Mouse (Mus musculus) ES-E14 (cell line): Measurements from ENCODE around the gene Cct2. TPM values are rescaled to one million over a fixed set of nuclear protein-coding genes. Genes with fewer than 3 reads are reported as not detected.
"Not testable (repeated sequence)": the region's sequence is repeated elsewhere in the genome, so short reads cannot be mapped to it uniquely, and the experiment has no call there.

Source experiments
- DNase-seq: peaks from one replicate; pipeline ENCODE4 v3.0.0-alpha.2; 2013; ENCODE audit warnings: low read depth, low spot score
- H3K27ac ChIP-seq: 2 replicates; pipeline ENCODE4 v1.5.1; 2012; ENCODE audit warnings: low read depth, mild to moderate bottlenecking, low read length, moderate library complexity, mixed read lengths; ENCODE audit not compliant: poor library complexity, insufficient read depth, severe bottlenecking
- H3K36me3 ChIP-seq: 2 replicates; pipeline ENCODE4 v1.6.1; 2012; ENCODE audit warnings: mild to moderate bottlenecking, low read length, moderate library complexity, mixed read lengths; ENCODE audit not compliant: control insufficient read depth, poor library complexity, insufficient read depth, severe bottlenecking
- H3K4me1 ChIP-seq, 2 experiments: fragments of 150-350 bp in 1 of 2; sonication (generic) in 1 of 2; 2 replicates each; pipeline ENCODE4 v1.6.1; 2012; ENCODE audit warnings: low read length in 2 of 2, mild to moderate bottlenecking in 1 of 2, mixed read lengths in 1 of 2; ENCODE audit not compliant: control insufficient read depth in 2 of 2, insufficient read depth in 2 of 2, poor library complexity in 1 of 2
- H3K4me3 ChIP-seq, 2 experiments: fragments of 150-350 bp in 1 of 2; sonication (generic) in 1 of 2; 2 replicates each; pipeline ENCODE4 v1.5.1; 2012; ENCODE audit warnings: low read length in 2 of 2, low read depth in 1 of 2, mild to moderate bottlenecking in 1 of 2, mixed read lengths in 1 of 2; ENCODE audit not compliant: insufficient read depth in 1 of 2, poor library complexity in 1 of 2, severe bottlenecking in 1 of 2
- H3K9ac ChIP-seq: 2 replicates; pipeline ENCODE4 v1.6.1; 2012; ENCODE audit warnings: low read depth, mild to moderate bottlenecking, low read length, mixed read lengths; ENCODE audit not compliant: poor library complexity, insufficient read depth, severe bottlenecking
- H3K9me3 ChIP-seq: fragments of 150-350 bp; sonication (generic); 2 replicates; pipeline ENCODE4 v1.6.1; 2012; ENCODE audit warnings: low read depth, mild to moderate bottlenecking, low read length; ENCODE audit not compliant: control insufficient read depth, insufficient read depth
- CHD2 ChIP-seq: IDR thresholded peaks from 2 replicates; pipeline ENCODE4 v1.6.1; 2014; ENCODE audit warnings: mild to moderate bottlenecking, low read depth, low read length, inconsistent platforms
- HCFC1 ChIP-seq: IDR thresholded peaks from 2 replicates; pipeline ENCODE4 v1.6.1; 2012; ENCODE audit warnings: low read length, inconsistent platforms, borderline replicate concordance; ENCODE audit not compliant: insufficient read depth
- MAFK ChIP-seq: IDR thresholded peaks from 2 replicates; pipeline ENCODE4 v1.6.1; 2014; ENCODE audit warnings: mild to moderate bottlenecking, low read depth, low read length, inconsistent platforms; ENCODE audit not compliant: insufficient read depth
- ZC3H11A ChIP-seq: IDR thresholded peaks from 2 replicates; pipeline ENCODE4 v1.6.1; 2012; ENCODE audit warnings: low read depth, mild to moderate bottlenecking, inconsistent platforms, low read length, borderline replicate concordance
- ZNF384 ChIP-seq: IDR thresholded peaks from 2 replicates; pipeline ENCODE4 v1.6.1; 2012; ENCODE audit warnings: low read depth, low read length, inconsistent platforms
- in situ Hi-C, 2 experiments: fragments of 600-800 bp; cut with MboI; formaldehyde crosslinking; loops; one replicate each; pipeline ENCODE4 v1.15.1; 2025; ENCODE audit warnings: low sequenced_read_pairs in 2 of 2, inconsistent platforms in 1 of 2; ENCODE audit not compliant: unreplicated experiment in 2 of 2
- total RNA-seq: library from RNA; depleted of rRNA; stranded (reverse); fragments of 300-350 nt; gene quantifications from 2 replicates; pipeline ENCODE4 v1.2.3, GENCODE M21; 2012

Gene Cct2
- total RNA-seq, 1 experiment: 441 TPM

GRCm38 (mm10) chr10:117049961-117050597 is 13.5 kb downstream of the Cct2 start:
- Histone ChIP-seq H3K9ac (no peak overlapping the region), H3K4me1 (peaks cover 3 to 5% of the 10 kb centered on the region in 2 experiments; a peak in 3 of 4 replicates)

GRCm38 (mm10) chr10:117049253-117049652 is 14.4 kb downstream of the Cct2 start:
- peaks cover 3 to 6% of the 10 kb centered on the region in 2 experiments; a peak in 3 of 4 replicates for H3K4me1 ChIP-seq
- no peak for DNase-seq
- TF ChIP-seq HCFC1 (no peak), CHD2 (no peak), MAFK (no peak), ZC3H11A (no peak), ZNF384 (no peak)
- H3K9ac ChIP-seq: no peak overlapping the region
- no peak overlapping the region for H3K4me3 ChIP-seq
- in situ Hi-C loops: no loop called here
- peaks cover 42% of the 10 kb centered on the region for H3K36me3 ChIP-seq
- no peak overlapping the region for H3K27ac ChIP-seq
- no peaks in the 10 kb centered on the region for H3K9me3 ChIP-seq

More at GRCm38 (mm10) chr10:117049961-117050597, 13.5 kb downstream of the Cct2 start:
- Histone ChIP-seq H3K36me3 (peaks cover 49% of the 10 kb centered on the region), H3K4me3 (no peak overlapping the region), H3K27ac (no peak overlapping the region), H3K9me3 (no peaks in the 10 kb centered on the region)
- DNase-seq: no peak
- in situ Hi-C loops: loop anchor here in 1 of 2 experiments (25.0 kb wide), 1 partner anchor 1638 kb away; no protein-coding TSS in a partner anchor
- TF ChIP-seq ZC3H11A: no peak
- no peak for TF ChIP-seq HCFC1
- no peak for TF ChIP-seq ZNF384
- no peak for TF ChIP-seq MAFK
- TF ChIP-seq CHD2: no peak

DNA sequence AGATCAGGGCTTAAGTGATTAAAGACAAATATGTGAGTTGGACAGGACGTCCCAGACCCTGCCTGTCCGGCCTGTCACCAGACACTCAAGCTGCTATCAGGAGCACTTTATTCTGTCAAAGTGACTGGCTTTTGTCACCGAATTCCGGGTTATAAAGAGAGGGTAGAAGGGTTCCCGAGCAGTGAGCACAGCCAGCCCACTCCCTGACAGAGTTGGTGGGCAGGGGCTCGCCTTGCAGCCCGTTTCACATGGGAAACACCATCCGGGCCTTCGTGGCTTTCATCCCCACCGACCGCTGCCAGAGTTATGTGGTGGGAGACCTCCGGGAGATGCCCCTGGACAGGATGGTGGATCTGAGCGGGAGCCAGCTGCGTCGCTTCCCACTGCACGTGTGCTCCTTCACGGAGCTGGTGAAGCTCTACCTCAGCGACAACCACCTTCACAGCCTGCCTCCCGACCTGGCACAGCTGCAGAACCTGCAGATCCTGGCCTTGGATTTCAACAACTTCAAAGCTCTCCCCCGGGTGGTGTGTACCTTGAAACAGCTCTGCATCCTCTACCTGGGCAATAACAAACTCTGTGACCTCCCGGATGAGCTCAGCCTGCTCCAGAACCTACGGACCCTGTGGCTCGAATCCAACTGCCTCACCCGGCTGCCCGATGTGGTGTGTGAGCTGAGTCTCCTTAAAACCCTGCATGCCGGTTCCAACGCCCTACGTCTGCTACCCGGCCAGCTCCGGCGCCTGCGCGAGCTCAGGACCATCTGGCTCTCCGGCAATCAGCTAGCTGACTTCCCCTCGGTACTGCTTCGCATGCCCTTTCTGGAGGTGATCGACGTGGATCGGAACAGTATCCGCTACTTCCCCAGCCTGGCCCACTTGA is 18.2 kb downstream of the Cct2 start, which contains the start of gene Lrrc10:
Gene Lrrc10, plus strand, starts transcription at position 167 of the 882 bp plus-strand sequence.
- peak within 1 kb of the TSS; percentile 9 to 39; a peak in 3 of 4 replicates for H3K4me3 ChIP-seq
- in situ Hi-C loops: no loop called here
- peak within 1 kb of the TSS; percentile 63; the same call in 1 of the 2 replicates for H3K9ac ChIP-seq
- no peak within 1 kb of the TSS for H3K27ac ChIP-seq
- H3K4me1 ChIP-seq: peaks cover 7 to 10% of the 10 kb centered on the region in 2 experiments
- TF ChIP-seq CHD2: no peak
- no peaks in the 10 kb centered on the region for H3K9me3 ChIP-seq
- no peak for DNase-seq
- peaks cover 11% of the 10 kb centered on the region for H3K36me3 ChIP-seq

DNA sequence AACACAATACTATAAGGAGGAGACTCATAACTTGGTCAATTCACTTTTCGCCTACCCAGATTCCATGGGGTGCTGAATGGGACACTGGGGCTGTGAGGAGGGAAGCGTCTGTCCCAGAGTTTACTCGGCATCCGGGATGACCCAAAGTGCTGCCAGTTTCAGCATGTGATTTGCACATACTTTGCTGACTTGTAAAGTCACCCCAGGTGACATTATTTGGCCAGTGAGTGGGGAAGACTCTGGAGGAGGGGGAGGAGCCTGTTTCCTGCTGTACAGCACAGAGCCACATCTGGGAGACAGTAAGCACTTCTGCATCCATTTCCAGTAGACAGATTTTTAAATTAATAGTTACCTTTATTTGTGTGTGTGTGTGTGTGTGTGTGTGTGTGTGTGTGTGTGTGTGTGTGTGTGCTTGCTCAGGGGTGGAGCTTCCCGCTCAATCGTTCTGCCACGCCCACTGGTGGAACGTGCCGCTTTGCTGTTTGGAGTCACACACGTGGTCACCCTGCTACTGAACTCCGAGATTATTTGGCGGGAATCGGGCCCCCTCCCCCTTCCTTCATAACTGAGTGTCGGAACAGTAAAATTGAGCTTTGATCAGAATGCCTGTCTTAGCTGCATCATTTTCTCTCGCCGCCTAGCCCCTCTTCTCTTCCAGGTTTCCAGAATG is 20.0 kb downstream of the Cct2 start:
- peaks cover 7 to 10% of the 10 kb centered on the region in 2 experiments for H3K4me1 ChIP-seq
- H3K36me3 ChIP-seq, H3K9me3 ChIP-seq, DNase-seq, H3K27ac ChIP-seq, in situ Hi-C loops: not testable (repeated sequence)
- H3K9ac ChIP-seq: peak overlapping the region; percentile 63; the same call in 1 of the 2 replicates
- H3K4me3 ChIP-seq: peak overlapping the region in 1 of 2 experiments; percentile 39; a peak in 2 of 4 replicates
